Mouse (Mus musculus) common myeloid progenitor, adult 5-6 weeks (primary cell): ENCODE data around the gene Olfr729. TPM values are rescaled to one million over a fixed set of nuclear protein-coding genes. Genes with fewer than 3 reads are reported as not detected.

Experiments
- ATAC-seq: replicated peaks from 2 replicates; pipeline ENCODE4 v1.8.0; 2016; ENCODE audit warnings: low read depth, mild to moderate bottlenecking, moderate TSS enrichment, inconsistent platforms; ENCODE audit not compliant: poor library complexity, severe bottlenecking
- total RNA-seq: library from RNA; stranded (forward); fragments of 200-1000, 187-1606 nt; gene quantifications from 2 replicates; pipeline ENCODE4 v1.2.3, GENCODE M21; 2017

Gene Olfr729
- total RNA-seq: not detected in 2 replicates

DNA sequence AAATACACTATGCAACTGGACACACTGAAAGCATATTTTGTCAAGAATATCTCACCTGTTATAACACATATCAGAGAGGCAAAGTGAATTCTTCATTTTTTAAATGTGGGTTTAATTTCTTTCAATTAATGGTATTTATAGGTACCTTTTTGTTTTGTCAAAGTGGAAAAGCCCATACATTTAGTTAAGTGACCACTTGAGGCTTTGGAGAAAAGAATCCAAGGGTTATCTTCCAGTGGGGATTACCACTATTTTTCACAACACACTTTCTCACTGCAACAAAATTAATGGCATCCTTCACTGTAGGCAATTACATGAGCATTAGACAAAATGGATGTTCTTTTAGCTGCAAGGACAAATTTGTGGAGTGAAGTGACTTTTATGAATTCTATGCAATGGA, at the start of gene Olfr729:
TSS of gene Olfr729 (minus strand) at position 101 of the 400 bp plus-strand sequence.
- ATAC-seq: no peak

GRCm38 (mm10) chr14:50188098-50188497, 35.4 kb upstream of the Olfr729 start, which contains the start of gene Olfr730:
TSS of gene Olfr730 (minus strand) at chr14:50188198.
- no peak for ATAC-seq

DNA sequence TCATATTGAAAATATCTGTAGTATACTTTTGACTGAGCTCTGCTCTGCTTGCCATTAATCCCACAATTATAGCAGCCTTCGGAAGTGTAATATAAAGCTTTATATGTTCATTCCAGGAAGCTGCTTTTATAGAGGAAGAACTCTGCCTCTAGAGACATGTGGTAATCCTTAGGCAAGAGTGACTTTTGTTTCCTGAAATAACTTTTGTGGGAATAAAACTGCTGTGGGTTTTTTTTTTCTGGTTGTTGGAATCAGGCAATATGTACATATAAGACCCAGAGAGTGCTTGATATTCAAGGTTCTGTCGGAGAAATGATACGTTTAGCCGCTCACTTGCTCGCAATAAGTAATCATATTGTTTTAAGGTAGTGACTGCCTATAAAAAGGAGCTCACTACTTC, 10.1 kb downstream of the Olfr729 start, which contains the start of gene Olfr728:
TSS of gene Olfr728 (minus strand) at position 101 of the 400 bp plus-strand sequence.
- no peak for ATAC-seq

DNA sequence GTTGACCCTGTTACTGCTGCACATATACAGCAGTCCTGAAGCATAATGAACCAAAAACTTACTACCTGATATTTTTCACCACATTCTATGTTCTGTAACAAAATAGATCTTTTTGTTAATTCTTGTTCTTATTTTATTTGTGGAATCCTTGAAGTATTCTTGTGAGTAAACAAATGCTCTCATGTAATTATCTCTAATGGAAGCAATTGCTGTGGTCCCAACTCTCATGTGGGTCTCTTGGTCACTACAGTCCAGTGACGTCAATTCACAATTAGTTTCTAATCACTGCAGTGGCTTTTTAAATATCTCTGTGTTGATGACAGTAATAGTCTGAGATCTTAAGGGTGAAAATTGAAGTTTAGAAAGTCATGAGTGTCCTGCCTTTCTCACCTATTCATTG, 29.8 kb downstream of the Olfr729 start, which contains the start of gene Olfr727:
TSS of gene Olfr727 (plus strand) at position 301 of the 400 bp plus-strand sequence.
- ATAC-seq: no peak

Other genes starting within 250 kb of the Olfr729 start
- gene Olfr723, start 221.1 kb downstream of the Olfr729 start, total RNA-seq: not detected in 2 replicates
- not detected in 2 replicates for gene Olfr724, start 189.6 kb downstream of the Olfr729 start, total RNA-seq
- not detected in 2 replicates for gene Olfr725, start 112.5 kb downstream of the Olfr729 start, total RNA-seq
- not detected in 2 replicates for gene Olfr726, start 62.0 kb downstream of the Olfr729 start, total RNA-seq
- not detected in 2 replicates for gene Olfr727, start 29.7 kb downstream of the Olfr729 start, total RNA-seq
- gene Olfr728, start 10.2 kb downstream of the Olfr729 start, total RNA-seq: not detected in 2 replicates
- gene Olfr730, start 35.3 kb upstream of the Olfr729 start, total RNA-seq: not detected in 2 replicates
- gene Olfr731, start 89.0 kb upstream of the Olfr729 start, total RNA-seq: not detected in 2 replicates
- not detected in 2 replicates for gene Olfr732, start 131.3 kb upstream of the Olfr729 start, total RNA-seq
- not detected in 2 replicates for gene Olfr733, start 148.6 kb upstream of the Olfr729 start, total RNA-seq
- not detected in 2 replicates for gene Olfr734, start 173.9 kb upstream of the Olfr729 start, total RNA-seq
- not detected in 2 replicates for gene Olfr735, start 196.0 kb upstream of the Olfr729 start, total RNA-seq
- not detected in 2 replicates for gene Tlr11, start 205.0 kb upstream of the Olfr729 start, total RNA-seq
- gene Olfr736, start 228.3 kb upstream of the Olfr729 start, total RNA-seq: not detected in 2 replicates